Comparison of ENCODE assay signal across 26 mouse cellular contexts in genomic region chr12:3865594-3865993, GRCm38 (mm10).
"Had no signal": no experiment of that assay in that cellular context is flagged by ENCODE, and none has a peak within 500 bp of the region (broad histone marks: within the 10 kb centered on the region; RNA-seq: fewer than 3 reads in every experiment).

No protein-coding gene starts in this region.

- DNase-seq: gastrocnemius, postnatal 14 days; gastrocnemius, postnatal 36 days; heart, adult 18-20 months; heart, postnatal 14 days; heart, postnatal 36 days; kidney, adult 11 months; kidney, adult 2 months; kidney, adult 9 months; kidney, postnatal 14 days; kidney, postnatal 36 days; layer of hippocampus, adult 9-11 months; layer of hippocampus, postnatal 36 days; left cerebral cortex, postnatal 4 days had no signal

- ATAC-seq: hindbrain, postnatal 0 days; intestine, embryonic 16.5 days; liver, embryonic 12.5 days had no signal

- H3K4me3 ChIP-seq: heart, embryonic 13.5 days; heart, embryonic 15.5 days; hindbrain, embryonic 13.5 days; hindbrain, embryonic 15.5 days; kidney, embryonic 15.5 days; limb, embryonic 12.5 days; limb, embryonic 15.5 days; liver, embryonic 12.5 days had no signal

- H3K27ac ChIP-seq: hindbrain, embryonic 13.5 days; hindbrain, embryonic 15.5 days; hindbrain, postnatal 0 days; kidney, embryonic 15.5 days; kidney, postnatal 0 days; limb, embryonic 12.5 days; liver, embryonic 12.5 days; liver, embryonic 14.5 days had no signal

- H3K9me3 ChIP-seq: heart, embryonic 13.5 days; heart, embryonic 15.5 days; hindbrain, embryonic 13.5 days; hindbrain, embryonic 15.5 days; kidney, embryonic 15.5 days; limb, embryonic 12.5 days; limb, embryonic 15.5 days; liver, embryonic 12.5 days had no signal

- H3K4me2 ChIP-seq: heart, embryonic 11.5 days; heart, embryonic 13.5 days; heart, embryonic 15.5 days; hindbrain, embryonic 13.5 days; hindbrain, embryonic 15.5 days; kidney, embryonic 15.5 days; limb, embryonic 12.5 days; limb, embryonic 15.5 days; liver, embryonic 12.5 days had no signal

- H3K27me3 ChIP-seq: heart, embryonic 13.5 days; heart, embryonic 15.5 days; hindbrain, embryonic 13.5 days; hindbrain, embryonic 15.5 days; kidney, embryonic 15.5 days; limb, embryonic 12.5 days; limb, embryonic 15.5 days; liver, embryonic 12.5 days had no signal

- H3K9ac ChIP-seq: heart, embryonic 15.5 days; hindbrain, embryonic 13.5 days; hindbrain, embryonic 15.5 days; kidney, embryonic 15.5 days; limb, embryonic 12.5 days; limb, embryonic 15.5 days; liver, embryonic 12.5 days; liver, embryonic 14.5 days had no signal
